Mouse (Mus musculus) retina, postnatal 1 day (tissue): Measurements from ENCODE around the gene Ctsh.
"Not testable (repeated sequence)": the region's sequence is repeated elsewhere in the genome, so short reads cannot be mapped to it uniquely, and the experiment has no call there.

ENCODE experiments used
- DNase-seq: peaks from one replicate; pipeline ENCODE4 v3.0.0-alpha.2; 2012

Ctsh gene

GRCm38 (mm10) chr9:90059828-90060573 is 6.0 kb downstream of the Ctsh start:
- DNase-seq, result no peak

GRCm38 (mm10) chr9:90060574-90060875 is 6.6 kb downstream of the Ctsh start:
- no peak for DNase-seq

GRCm38 (mm10) chr9:90060932-90061331 is 7.0 kb downstream of the Ctsh start:
- DNase-seq, result not testable (repeated sequence)

- no peak for DNase-seq
These were observed 13.4 kb downstream of the Ctsh start for GRCm38 (mm10) chr9:90067341-90067740.

- DNase-seq, result no peak
These were observed 14.8 kb downstream of the Ctsh start for GRCm38 (mm10) chr9:90068786-90069185.

- no peak for DNase-seq
These were observed 15.5 kb downstream of the Ctsh start for GRCm38 (mm10) chr9:90069485-90069884.

GRCm38 (mm10) chr9:90070174-90070573 is 16.2 kb downstream of the Ctsh start:
- DNase-seq, result no peak

GRCm38 (mm10) chr9:90075336-90075735 is 21.4 kb downstream of the Ctsh start:
- no peak for DNase-seq

- DNase-seq, result no peak
These were observed 22.2 kb downstream of the Ctsh start for GRCm38 (mm10) chr9:90076131-90076530.

GRCm38 (mm10) chr9:90076849-90077461 is 23.0 kb downstream of the Ctsh start:
- DNase-seq, result peak; percentile 66

- not testable (repeated sequence) for DNase-seq
These were observed 28.0 kb downstream of the Ctsh start for GRCm38 (mm10) chr9:90081961-90082360.

- no peak for DNase-seq
These were observed 29.0 kb downstream of the Ctsh start for GRCm38 (mm10) chr9:90082992-90083391.

- DNase-seq, result no peak
These were observed 30.2 kb downstream of the Ctsh start for GRCm38 (mm10) chr9:90084152-90084551.

GRCm38 (mm10) chr9:90084766-90085468 is 31.0 kb downstream of the Ctsh start:
- no peak for DNase-seq

- DNase-seq, result no peak
These were observed 34.0 kb downstream of the Ctsh start for GRCm38 (mm10) chr9:90087906-90088485.

- no peak for DNase-seq
These were observed 35.6 kb downstream of the Ctsh start for GRCm38 (mm10) chr9:90089339-90090104.

- DNase-seq, result no peak
These were observed 45.0 kb downstream of the Ctsh start for GRCm38 (mm10) chr9:90098934-90099333.

- DNase-seq, result peak; percentile 56
These were observed 46.8 kb downstream of the Ctsh start for GRCm38 (mm10) chr9:90100760-90101159.

- DNase-seq, result no peak
These were observed 51.5 kb downstream of the Ctsh start for GRCm38 (mm10) chr9:90105462-90105861.

GRCm38 (mm10) chr9:90106915-90107314 is 53.0 kb downstream of the Ctsh start:
- DNase-seq, result no peak

- no peak for DNase-seq
These were observed 54.3 kb downstream of the Ctsh start for GRCm38 (mm10) chr9:90108272-90108671.

GRCm38 (mm10) chr9:90109386-90109785 is 55.4 kb downstream of the Ctsh start:
- no peak for DNase-seq

GRCm38 (mm10) chr9:90113151-90113550 is 59.2 kb downstream of the Ctsh start:
- DNase-seq, result no peak
